Mouse (Mus musculus) heart, embryonic 13.5 days (tissue): ENCODE data around the gene Gclc. TPM values are rescaled to one million over a fixed set of nuclear protein-coding genes. Genes with fewer than 3 reads are reported as not detected.

Experiments used
- ATAC-seq: fragments of 200-750 bp; cut with Nextera tagmentation; 2 replicates; pipeline ENCODE4 v1.8.0; 2017; ENCODE audit warnings: moderate TSS enrichment; ENCODE audit not compliant: insufficient number of reproducible peaks, low FRiP score, low TSS enrichment; ENCODE audit errors: extremely low read depth
- H3K27ac ChIP-seq: fragments of 300-500 bp; sonication (generic); replicated peaks from 2 replicates; pipeline ENCODE4 v1.5.1; 2015; ENCODE audit warnings: moderate library complexity, mild to moderate bottlenecking, inconsistent platforms
- H3K27me3 ChIP-seq: fragments of 300-500 bp; sonication (generic); replicated peaks from 2 replicates; pipeline ENCODE4 v1.6.1; 2015; ENCODE audit warnings: mild to moderate bottlenecking, inconsistent platforms
- H3K36me3 ChIP-seq: fragments of 300-500 bp; sonication (generic); 2 replicates; pipeline ENCODE4 v1.6.1; 2015; ENCODE audit warnings: mild to moderate bottlenecking, inconsistent platforms
- H3K4me1 ChIP-seq: fragments of 300-500 bp; sonication (generic); 2 replicates; pipeline ENCODE4 v1.6.1; 2015; ENCODE audit warnings: inconsistent platforms
- H3K4me2 ChIP-seq: fragments of 300-500 bp; sonication (generic); 2 replicates; pipeline ENCODE4 v1.6.1; 2015; ENCODE audit warnings: inconsistent platforms, mild to moderate bottlenecking, moderate library complexity
- H3K4me3 ChIP-seq: fragments of 300-500 bp; sonication (generic); 2 replicates; pipeline ENCODE4 v1.5.1; 2015; ENCODE audit warnings: moderate library complexity, mild to moderate bottlenecking, inconsistent platforms
- H3K9ac ChIP-seq: fragments of 300-500 bp; sonication (generic); 2 replicates; pipeline ENCODE4 v1.6.1; 2015; ENCODE audit warnings: inconsistent platforms, mild to moderate bottlenecking, moderate library complexity
- H3K9me3 ChIP-seq: fragments of 300-500 bp; sonication (generic); 2 replicates; pipeline ENCODE4 v1.6.1; 2016; ENCODE audit warnings: inconsistent platforms
- WGBS: fragments of 180-500 bp; shearing (Covaris S2); methylation state at CpG from one replicate; pipeline ENCODE4 v1.1.7; 2015; ENCODE audit warnings: mixed read lengths; 5-methylcytosine and 5-hydroxymethylcytosine counted together
- polyA plus RNA-seq: library from polyadenylated mRNA; unstranded; fragments of >200 nt; fragmentation: Nextera tagmentation; extraction: Ambion mirVana; gene quantifications from 2 replicates; pipeline ENCODE4 v1.2.1, GENCODE M21; 2015

Gclc gene
- 7.6 and 8.3 TPM in 2 replicates for polyA plus RNA-seq

- H3K4me2 ChIP-seq, result peak within 1 kb of the TSS; percentile 77
- no peaks in the 10 kb centered on the region for H3K36me3 ChIP-seq
- H3K9ac ChIP-seq, result peak within 1 kb of the TSS; percentile 82
- peak; percentile 61 for ATAC-seq
- no peaks in the 10 kb centered on the region for H3K9me3 ChIP-seq
- 9% methylated on average over 47 of the region's 54 CpGs for WGBS
- H3K4me1 ChIP-seq, result peaks cover 43% of the 10 kb centered on the region
- no peaks in the 10 kb centered on the region for H3K27me3 ChIP-seq
- peak within 1 kb of the TSS; percentile 88 for H3K27ac ChIP-seq
- H3K4me3 ChIP-seq, result peak within 1 kb of the TSS; percentile 89
Measured at GRCm38 (mm10) chr9:77753853-77754727, at the start of gene Gclc. Gene Gclc, plus strand, starts transcription at chr9:77754535.

GRCm38 (mm10) chr9:77706515-77706914 is 47.8 kb upstream of the Gclc start:
- Histone ChIP-seq H3K4me3 (no peak overlapping the region), H3K36me3 (no peaks in the 10 kb centered on the region), H3K27me3 (no peaks in the 10 kb centered on the region), H3K4me1 (no peaks in the 10 kb centered on the region), H3K27ac (no peak overlapping the region), H3K4me2 (no peak overlapping the region), H3K9me3 (no peaks in the 10 kb centered on the region), H3K9ac (no peak overlapping the region)
- ATAC-seq, result no peak
- WGBS, result 66% methylated on average over 6 of the region's 6 CpGs

GRCm38 (mm10) chr9:77707433-77708139 is 46.7 kb upstream of the Gclc start:
- Histone ChIP-seq H3K4me2 (no peak overlapping the region), H3K4me3 (no peak overlapping the region), H3K27me3 (no peaks in the 10 kb centered on the region), H3K9ac (no peak overlapping the region), H3K36me3 (no peaks in the 10 kb centered on the region), H3K27ac (no peak overlapping the region), H3K9me3 (no peaks in the 10 kb centered on the region), H3K4me1 (no peaks in the 10 kb centered on the region)
- no peak for ATAC-seq
- WGBS, result 77% methylated on average over 9 of the region's 9 CpGs

- 73% methylated on average over 5 of the region's 5 CpGs for WGBS
- H3K36me3 ChIP-seq, result no peaks in the 10 kb centered on the region
Measured at GRCm38 (mm10) chr9:77708950-77709349, 45.4 kb upstream of the Gclc start.

GRCm38 (mm10) chr9:77711021-77711569 is 43.2 kb upstream of the Gclc start:
- 77% methylated on average over 5 of the region's 5 CpGs for WGBS
- Histone ChIP-seq H3K4me1 (peaks cover 3% of the 10 kb centered on the region; the same call in 1 of the 2 replicates), H3K9me3 (no peaks in the 10 kb centered on the region), H3K4me2 (no peak overlapping the region), H3K9ac (no peak overlapping the region), H3K27me3 (no peaks in the 10 kb centered on the region), H3K36me3 (no peaks in the 10 kb centered on the region), H3K4me3 (no peak overlapping the region), H3K27ac (no peak overlapping the region)
- no peak for ATAC-seq

More at GRCm38 (mm10) chr9:77708950-77709349, 45.4 kb upstream of the Gclc start:
- Histone ChIP-seq H3K4me1 (peaks cover 2% of the 10 kb centered on the region; the same call in 1 of the 2 replicates), H3K4me2 (no peak overlapping the region), H3K27me3 (no peaks in the 10 kb centered on the region), H3K27ac (no peak overlapping the region), H3K4me3 (no peak overlapping the region), H3K9me3 (no peaks in the 10 kb centered on the region), H3K9ac (no peak overlapping the region)
- ATAC-seq, result no peak

- no peak overlapping the region for H3K4me2 ChIP-seq
- no peaks in the 10 kb centered on the region for H3K9me3 ChIP-seq
- no peaks in the 10 kb centered on the region for H3K27me3 ChIP-seq
- H3K4me3 ChIP-seq, result no peak overlapping the region
- no peak for ATAC-seq
- H3K9ac ChIP-seq, result no peak overlapping the region
- WGBS, result 44% methylated on average over 3 of the region's 3 CpGs
- peaks cover 3% of the 10 kb centered on the region; the same call in 1 of the 2 replicates for H3K4me1 ChIP-seq
- no peak overlapping the region for H3K27ac ChIP-seq
- H3K36me3 ChIP-seq, result no peaks in the 10 kb centered on the region
Measured at GRCm38 (mm10) chr9:77712816-77713215, 41.5 kb upstream of the Gclc start.

GRCm38 (mm10) chr9:77713301-77713700 is 41.0 kb upstream of the Gclc start:
- WGBS, result 55% methylated on average over 5 of the region's 5 CpGs
- H3K9me3 ChIP-seq, result no peaks in the 10 kb centered on the region

GRCm38 (mm10) chr9:77715262-77715661 is 39.1 kb upstream of the Gclc start:
- H3K4me1 ChIP-seq, result peaks cover 11% of the 10 kb centered on the region
- no peak for ATAC-seq
- WGBS, result 86% methylated on average over 2 of the region's 2 CpGs
- H3K4me2 ChIP-seq, result no peak overlapping the region
- no peaks in the 10 kb centered on the region for H3K36me3 ChIP-seq
- no peak overlapping the region for H3K27ac ChIP-seq
- H3K4me3 ChIP-seq, result no peak overlapping the region
- H3K9ac ChIP-seq, result no peak overlapping the region
- H3K27me3 ChIP-seq, result no peaks in the 10 kb centered on the region
- H3K9me3 ChIP-seq, result no peaks in the 10 kb centered on the region

More at GRCm38 (mm10) chr9:77713301-77713700, 41.0 kb upstream of the Gclc start:
- ATAC-seq, result no peak
- peaks cover 6% of the 10 kb centered on the region for H3K4me1 ChIP-seq
- H3K4me2 ChIP-seq, result no peak overlapping the region
- H3K9ac ChIP-seq, result no peak overlapping the region
- H3K27ac ChIP-seq, result no peak overlapping the region
- H3K27me3 ChIP-seq, result no peaks in the 10 kb centered on the region
- no peaks in the 10 kb centered on the region for H3K36me3 ChIP-seq
- H3K4me3 ChIP-seq, result no peak overlapping the region

GRCm38 (mm10) chr9:77716009-77716408 is 38.3 kb upstream of the Gclc start:
- Histone ChIP-seq H3K9ac (no peak overlapping the region), H3K9me3 (no peaks in the 10 kb centered on the region), H3K4me1 (peaks cover 11% of the 10 kb centered on the region), H3K36me3 (no peaks in the 10 kb centered on the region), H3K27me3 (no peaks in the 10 kb centered on the region), H3K4me2 (no peak overlapping the region), H3K27ac (no peak overlapping the region), H3K4me3 (no peak overlapping the region)
- ATAC-seq, result no peak
- WGBS, result 84% methylated on average over 1 of the region's 1 CpGs

GRCm38 (mm10) chr9:77717831-77718435 is 36.4 kb upstream of the Gclc start:
- ATAC-seq, result no peak
- Histone ChIP-seq H3K9me3 (no peaks in the 10 kb centered on the region), H3K4me1 (peaks cover 15% of the 10 kb centered on the region), H3K9ac (no peak overlapping the region), H3K4me2 (no peak overlapping the region), H3K27ac (no peak overlapping the region), H3K27me3 (no peaks in the 10 kb centered on the region), H3K36me3 (no peaks in the 10 kb centered on the region), H3K4me3 (no peak overlapping the region)
- WGBS, result 45% methylated on average over 5 of the region's 5 CpGs

GRCm38 (mm10) chr9:77718816-77719411 is 35.4 kb upstream of the Gclc start:
- H3K4me3 ChIP-seq, result no peak overlapping the region
- no peaks in the 10 kb centered on the region for H3K27me3 ChIP-seq
- no peak overlapping the region for H3K4me2 ChIP-seq
- peaks cover 14% of the 10 kb centered on the region for H3K4me1 ChIP-seq
- 71% methylated on average over 8 of the region's 8 CpGs for WGBS
- H3K27ac ChIP-seq, result no peak overlapping the region
- H3K9ac ChIP-seq, result no peak overlapping the region
- no peaks in the 10 kb centered on the region for H3K36me3 ChIP-seq
- no peak for ATAC-seq
- no peaks in the 10 kb centered on the region for H3K9me3 ChIP-seq
